ENCODE assay signal across 8 mouse cellular contexts in the genomic region with DNA sequence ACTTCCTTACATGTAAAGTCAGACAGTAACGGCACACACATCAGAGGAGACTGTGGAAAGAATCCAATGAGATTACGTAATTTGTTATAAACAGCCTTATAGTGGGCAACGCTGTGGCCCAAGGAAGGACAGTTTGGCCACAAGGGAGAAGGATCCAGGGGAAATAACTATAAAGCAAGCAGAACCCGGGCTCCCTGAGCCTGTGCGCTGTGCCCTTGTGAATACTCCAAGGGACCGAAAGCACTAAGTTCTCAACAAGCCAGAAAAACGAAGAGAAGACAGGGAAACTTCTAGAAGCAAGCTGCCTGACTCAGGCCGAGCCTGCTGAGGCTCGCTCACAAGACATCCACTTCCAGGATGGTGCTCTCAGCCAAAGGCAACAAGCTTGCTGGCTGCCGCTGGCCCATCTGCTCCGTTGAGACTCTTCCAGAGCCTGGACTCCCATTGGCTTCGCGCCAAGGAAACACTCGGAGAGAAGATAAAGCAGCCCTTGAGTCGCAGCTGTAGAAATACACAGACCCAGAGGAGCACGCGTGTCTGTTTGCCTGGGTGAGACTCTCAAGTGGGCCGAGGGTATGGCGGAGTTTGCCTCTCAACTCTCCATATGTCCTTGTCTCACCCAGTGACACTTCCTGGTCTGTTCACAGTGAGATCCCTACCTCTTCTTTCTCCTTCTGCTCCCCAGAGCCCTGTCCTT. TPM values are rescaled to one million over a fixed set of nuclear protein-coding genes. Genes with fewer than 3 reads are reported as not detected.
DNase-seq lines count a peak whose midpoint lies in the region; ATAC-seq and TF ChIP-seq lines count a peak whose summit lies in the region.
"Not testable (repeated sequence)": the region's sequence is repeated elsewhere in the genome, so short reads cannot be mapped to it uniquely, and the experiment has no call there.

No protein-coding gene starts in this region.

- H3K36me3 ChIP-seq in forebrain, embryonic 12.5 days (replicated peaks); kidney, embryonic 15.5 days; liver, adult 2 months (ENCODE audit: control insufficient read depth, insufficient read depth, low read length); midbrain, postnatal 0 days (ENCODE audit: insufficient read depth, low read length): not testable (repeated sequence)

- 83% methylated on average over 15 of the region's 19 CpGs for WGBS in forebrain, embryonic 12.5 days
- 67% methylated on average over 15 of the region's 19 CpGs for WGBS in kidney, embryonic 15.5 days
- 61% methylated on average over 15 of the region's 19 CpGs for WGBS in liver, adult 2 months
- WGBS in midbrain, postnatal 0 days, result 70% methylated on average over 12 of the region's 19 CpGs

- H3K79me2 ChIP-seq in liver, adult 2 months (ENCODE audit: control insufficient read depth, insufficient read depth, low read length), result not testable (repeated sequence)

- H3K9ac ChIP-seq in forebrain, embryonic 12.5 days; kidney, embryonic 15.5 days; liver, adult 2 months (ENCODE audit: low read depth, low read length); midbrain, postnatal 0 days (replicated peaks; ENCODE audit: low read length, poor library complexity, severe bottlenecking): not testable (repeated sequence)

- H3K27ac ChIP-seq in forebrain, embryonic 12.5 days; kidney, embryonic 15.5 days; midbrain, postnatal 0 days (ENCODE audit: low read depth, low read length): not testable (repeated sequence)
- 0 out of 2 replicates have a peak overlapping the region, but pooled peaks have one; percentile 39 for H3K27ac ChIP-seq in liver, adult 2 months (replicated peaks; ENCODE audit: insufficient read depth, low read depth, low read length)

- H3K9me3 ChIP-seq in forebrain, embryonic 12.5 days; kidney, embryonic 15.5 days (replicated peaks); midbrain, postnatal 0 days (ENCODE audit: low read length): not testable (repeated sequence)

- not testable (repeated sequence) for H3K4me1 ChIP-seq in forebrain, embryonic 12.5 days; kidney, embryonic 15.5 days; liver, adult 2 months (ENCODE audit: control insufficient read depth, insufficient read depth, low read length); midbrain, postnatal 0 days (ENCODE audit: insufficient read depth, low read length)

- intact Hi-C loops in heart, postnatal 25 days (cut with DNase I), result not testable (repeated sequence)

- TF ChIP-seq POLR2A in liver, adult 2 months (IDR thresholded peaks at IDR 0.05; ENCODE audit: extremely low read depth, insufficient read depth, low read length), result not testable (repeated sequence)

- H3K4me2 ChIP-seq in forebrain, embryonic 12.5 days; kidney, embryonic 15.5 days; midbrain, postnatal 0 days (ENCODE audit: low read depth, low read length, poor library complexity, severe bottlenecking): not testable (repeated sequence)

- H3K27me3 ChIP-seq in forebrain, embryonic 12.5 days; kidney, embryonic 15.5 days; liver, adult 2 months (ENCODE audit: control insufficient read depth, insufficient read depth, low read length); midbrain, postnatal 0 days (ENCODE audit: insufficient read depth, low read length): not testable (repeated sequence)

- TF ChIP-seq CTCF in liver, adult 2 months (IDR thresholded peaks at IDR 0.05; ENCODE audit: low read depth, low read length); midbrain, postnatal 0 days (IDR thresholded peaks at IDR 0.05): not testable (repeated sequence)

- DNase-seq in heart, adult 11 months, result peak; percentile 98
- peak; percentile 44 for DNase-seq in heart, postnatal 25 days (ENCODE audit: low spot score)
- not testable (repeated sequence) for DNase-seq in liver, adult 2 months (ENCODE audit: extremely low read depth, low read depth, low spot score)
- peak; percentile 12 for DNase-seq in midbrain, postnatal 0 days (ENCODE audit: low spot score)
- DNase-seq in urinary bladder, postnatal 36 days (ENCODE audit: low spot score in 2 of 2), result peak; percentile 12 to 31

- ATAC-seq in cerebellum, adult (ENCODE audit: insufficient number of reproducible peaks, low FRiP score, low TSS enrichment), result peak; percentile 64; the same call in 1 of the 2 replicates
- peak; percentile 44; the same call in 1 of the 2 replicates for ATAC-seq in forebrain, embryonic 12.5 days (ENCODE audit: low FRiP score)
- ATAC-seq in kidney, embryonic 15.5 days (replicated peaks; ENCODE audit: low FRiP score), result peak; percentile 49; the same call in 1 of the 2 replicates
- peak; percentile 60; the same call in 1 of the 2 replicates for ATAC-seq in midbrain, postnatal 0 days (ENCODE audit: low FRiP score)

- not testable (repeated sequence) for H3K4me3 ChIP-seq in forebrain, embryonic 12.5 days (replicated peaks); kidney, embryonic 15.5 days (replicated peaks); liver, adult 2 months (ENCODE audit: insufficient read depth, low read depth, low read length); midbrain, postnatal 0 days (ENCODE audit: low read depth, low read length)

RNA-seq across cellular contexts. Expression of gene Upb1, which starts 27.1 kb away (rescaled TPM):
- not detected in 2 replicates for polyA plus RNA-seq in forebrain, embryonic 12.5 days (2016; fragmentation: Nextera tagmentation; extraction: Ambion mirVana)
- total RNA-seq in heart, postnatal 25 days (2021), result under 1 TPM; 0.22 to 0.70 TPM
- polyA plus RNA-seq in kidney, embryonic 15.5 days (2015; fragmentation: Nextera tagmentation; extraction: Ambion mirVana), result 1.6 and 1.8 TPM in 2 replicates
- 220 and 232 TPM in 2 replicates for total RNA-seq in liver, adult 2 months (2014; rRNA removed)
- 120 and 125 TPM in 2 replicates for polyA plus RNA-seq in liver, adult 2 months (2012; rRNA removed)
- total RNA-seq in midbrain, postnatal 0 days (2014; rRNA removed), result 0.52 TPM in 1 of 2 replicates, not detected in the other
- 0.44 and 0.72 TPM in 2 replicates for polyA plus RNA-seq in midbrain, postnatal 0 days (2015; fragmentation: Nextera tagmentation; extraction: Ambion mirVana)

RNA-seq across cellular contexts. Expression of gene Adora2a, which starts 57.1 kb away (rescaled TPM):
- polyA plus RNA-seq in forebrain, embryonic 12.5 days (2016; fragmentation: Nextera tagmentation; extraction: Ambion mirVana), result 3.2 and 3.6 TPM in 2 replicates
- total RNA-seq in heart, postnatal 25 days (2021), result 10 to 100 TPM in 1 of 2 experiments, 1 to 10 TPM in 1; 9.6 to 13.8 TPM
- polyA plus RNA-seq in kidney, embryonic 15.5 days (2015; fragmentation: Nextera tagmentation; extraction: Ambion mirVana), result 4.6 and 6.5 TPM in 2 replicates
- 0.65 and 2.2 TPM in 2 replicates for total RNA-seq in liver, adult 2 months (2014; rRNA removed)
- polyA plus RNA-seq in liver, adult 2 months (2012; rRNA removed), result 2.2 and 2.6 TPM in 2 replicates
- 4.3 and 11.7 TPM in 2 replicates for total RNA-seq in midbrain, postnatal 0 days (2014; rRNA removed)
- 1.7 and 1.9 TPM in 2 replicates for polyA plus RNA-seq in midbrain, postnatal 0 days (2015; fragmentation: Nextera tagmentation; extraction: Ambion mirVana)

Comparison
In these comparisons a context has a peak if more than half of its experiments do, and no peak if none do; other contexts are left out.
1. RNA of gene Upb1, which starts 27.1 kb away (polyA plus RNA-seq): 120 to 125 TPM in liver, adult 2 months; 1.6 to 1.8 TPM in kidney, embryonic 15.5 days, 0.44 to 0.72 TPM in midbrain, postnatal 0 days and not detected in forebrain, embryonic 12.5 days; every median in the first group is over 10 times any median in the second.
2. Peak in every context shown above with its lines, with median percentiles within 50 percentile points of each other: ATAC-seq.